Mouse (Mus musculus) right cerebral cortex, adult 2 months (tissue): Measurements from ENCODE around the gene Washc3.
A peak's percentile ranks its signal among the peaks of the same experiment; 100 is the strongest.

Experiments used
- DNase-seq, 2 experiments: peaks; one replicate each; pipeline ENCODE4 v3.0.0; 2021 to 2022; ENCODE audit warnings: low spot score in 2 of 2

Gene Washc3

DNA sequence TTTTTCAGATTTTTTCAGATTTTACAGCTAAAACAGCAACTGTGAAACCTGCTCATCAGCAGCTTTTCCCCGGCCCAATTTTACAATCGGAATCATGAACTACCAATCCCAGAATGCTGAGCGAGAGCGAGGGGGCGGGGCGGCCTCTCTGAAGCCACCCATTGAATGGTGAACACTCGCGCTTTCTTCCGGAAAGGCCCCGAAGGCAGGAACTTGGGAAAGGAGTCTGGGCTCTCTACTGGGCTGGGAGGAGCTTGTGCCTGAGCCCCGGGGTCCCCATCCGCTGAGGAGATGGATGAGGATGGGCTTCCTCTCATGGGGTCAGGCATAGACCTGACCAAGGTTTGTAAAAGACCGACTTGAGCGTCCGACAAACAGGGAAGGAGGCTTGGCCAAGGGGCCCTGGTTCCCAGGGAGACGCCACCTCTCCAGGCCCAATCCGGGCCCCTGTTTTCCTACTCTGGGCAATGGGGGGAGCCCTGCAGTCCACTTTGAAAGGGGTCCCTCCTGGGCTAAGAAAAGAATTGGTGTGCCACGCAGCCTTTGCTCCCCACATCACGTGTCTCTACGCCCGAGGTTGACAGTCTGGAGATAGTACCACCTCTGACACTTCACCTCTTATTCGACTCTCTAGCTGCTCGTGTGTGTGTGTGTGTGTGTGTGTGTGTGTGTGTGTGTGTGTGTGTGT, at the start of gene Washc3:
TSS of gene Washc3 (plus strand) at position 143 of the 688 bp plus-strand sequence.
- peak; percentile 95 to 96 for DNase-seq

DNA sequence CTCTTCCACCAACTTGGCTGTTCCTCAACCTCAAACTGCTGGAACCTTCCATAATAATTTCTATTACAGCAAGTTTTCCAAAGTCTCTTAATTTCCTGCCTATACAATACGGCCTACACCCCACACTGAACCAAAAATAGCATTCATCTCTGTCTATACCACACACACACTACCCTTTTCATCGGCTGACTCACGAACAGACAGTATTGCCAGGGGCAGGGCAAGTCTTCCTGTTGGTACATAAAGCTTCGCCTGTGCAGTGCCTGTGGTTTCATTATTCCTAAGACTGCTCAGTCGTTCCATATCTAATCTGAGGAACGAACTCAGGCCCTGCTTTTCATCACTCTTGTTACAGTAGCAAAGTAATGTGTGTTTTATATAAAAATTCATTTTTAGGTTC, 49.2 kb upstream of the Washc3 start:
- peak; percentile 14 to 24 for DNase-seq

DNA sequence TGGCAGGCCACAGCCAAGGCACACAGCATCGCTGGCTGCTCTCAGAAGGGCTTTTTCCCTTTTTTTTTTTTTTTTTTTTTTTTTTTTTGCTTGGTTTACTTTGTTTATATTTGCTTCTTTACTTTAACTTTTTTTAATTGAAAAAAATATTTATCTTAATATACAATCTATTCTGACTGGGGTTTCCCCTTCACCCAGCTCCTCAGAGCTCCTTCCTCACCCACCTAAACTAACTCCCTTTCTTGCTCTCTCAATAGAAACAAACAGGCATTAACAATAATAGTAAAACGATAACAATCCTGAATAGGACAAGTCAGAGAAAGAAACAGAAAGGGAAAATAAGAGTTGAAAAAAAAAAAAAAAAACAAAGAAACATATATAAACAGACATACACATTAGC, 38.8 kb upstream of the Washc3 start:
- DNase-seq = no peak

DNA sequence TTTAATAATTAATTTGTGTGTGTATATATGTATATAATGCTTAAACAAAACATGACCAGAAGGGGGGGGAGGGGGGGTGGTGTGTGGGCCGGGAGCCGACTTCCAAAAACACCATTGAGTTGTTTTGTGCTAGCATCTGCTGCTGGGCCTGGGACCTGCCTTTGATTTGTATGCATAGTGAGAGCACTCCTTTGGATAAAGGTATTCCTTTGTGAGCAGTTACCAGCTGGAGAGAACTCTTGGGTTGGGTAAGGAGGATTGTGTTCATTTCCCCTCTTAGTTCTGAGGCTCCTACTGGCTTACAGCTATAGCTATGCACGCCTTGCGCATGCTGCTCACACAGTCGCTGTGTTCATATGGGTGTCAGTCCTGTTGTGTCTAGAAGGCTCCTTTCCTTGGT, 38.2 kb upstream of the Washc3 start:
- no peak for DNase-seq

DNA sequence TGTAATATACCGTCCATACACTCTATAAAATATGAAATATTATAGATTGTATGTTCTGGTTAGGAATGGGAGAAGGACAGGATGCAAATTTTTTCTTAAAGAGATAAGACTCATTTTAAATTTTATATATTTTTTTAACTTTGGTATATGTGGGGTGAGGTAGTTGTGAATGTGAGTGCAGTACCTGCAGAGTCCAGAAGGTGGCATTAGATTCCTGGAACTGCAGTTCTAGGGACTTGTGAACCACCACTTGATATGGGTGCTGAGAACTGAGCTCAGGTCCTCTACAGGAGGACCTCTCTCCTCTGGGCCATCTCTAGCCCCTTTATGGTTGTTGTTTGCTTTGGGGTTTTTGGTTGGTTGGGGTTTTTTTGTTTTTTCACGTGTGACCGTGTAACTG, 34.7 kb upstream of the Washc3 start:
- no peak for DNase-seq

DNA sequence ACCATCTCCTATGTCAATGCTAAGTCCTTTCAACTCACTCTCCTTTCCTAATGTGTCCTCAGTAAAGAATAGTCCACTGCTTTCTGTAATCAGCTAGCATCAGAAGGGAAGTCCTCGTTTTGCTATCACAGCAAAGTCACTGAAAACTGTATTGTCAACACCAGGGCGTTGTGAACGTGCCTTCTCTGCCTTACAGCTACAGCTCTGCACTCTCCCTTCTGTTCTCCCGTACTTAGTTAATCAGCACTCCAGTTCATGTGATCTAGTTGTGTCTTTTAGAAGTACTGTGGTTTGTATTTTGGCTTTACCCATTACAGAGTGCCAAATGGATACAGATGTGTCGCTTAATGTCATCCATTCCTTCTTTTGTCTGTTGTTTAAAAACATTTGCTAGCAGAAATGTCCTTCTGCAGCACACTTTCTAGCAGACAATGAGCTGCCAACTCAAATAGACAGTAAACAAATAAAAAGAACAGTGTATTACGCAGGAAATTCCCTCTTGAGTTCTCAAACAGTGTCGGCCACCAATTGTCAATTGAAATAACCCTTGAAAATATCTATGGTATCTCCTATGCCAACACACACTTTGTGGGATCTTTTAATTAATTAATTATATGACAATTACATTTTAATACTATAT, 33.3 kb upstream of the Washc3 start:
- no peak for DNase-seq

DNA sequence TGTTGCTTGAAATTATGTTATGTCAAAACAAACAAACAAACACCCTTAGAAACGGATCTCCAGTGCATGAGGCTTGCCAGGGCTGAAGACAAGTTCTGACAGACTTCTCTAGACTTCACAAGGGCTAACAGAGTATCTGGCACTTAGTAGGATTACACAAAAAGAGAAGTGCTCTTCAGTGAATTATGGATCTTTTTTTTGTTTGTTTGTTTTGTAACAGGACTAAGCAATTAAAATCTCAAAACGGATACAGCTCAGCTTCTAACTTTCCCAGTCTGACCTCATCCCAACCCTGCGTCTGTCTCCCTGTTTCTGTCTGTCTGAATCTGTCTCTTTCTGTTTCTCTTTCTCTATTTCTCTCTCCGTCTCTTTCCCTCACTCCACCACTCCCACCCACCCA, 352 bp upstream of the Washc3 start:
- DNase-seq = no peak

DNA sequence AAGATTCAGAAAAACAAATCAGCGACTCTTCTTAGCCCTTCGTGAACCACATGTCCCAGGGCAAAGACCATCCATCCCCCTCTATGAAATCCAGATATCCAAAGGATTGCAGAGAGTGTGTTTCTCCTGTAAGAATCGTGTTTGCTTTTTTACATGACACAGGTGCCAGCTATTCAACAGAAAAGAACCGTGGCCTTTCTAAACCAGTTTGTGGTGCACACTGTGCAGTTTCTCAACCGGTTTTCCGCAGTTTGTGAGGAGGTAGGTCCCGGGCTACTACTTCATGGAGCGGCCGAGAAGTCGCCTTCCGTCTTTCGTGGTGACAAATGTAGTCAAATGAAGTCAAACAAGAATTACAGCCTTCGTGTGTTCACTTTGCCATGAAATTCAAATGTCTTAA, 757 bp downstream of the Washc3 start:
- no peak for DNase-seq

DNA sequence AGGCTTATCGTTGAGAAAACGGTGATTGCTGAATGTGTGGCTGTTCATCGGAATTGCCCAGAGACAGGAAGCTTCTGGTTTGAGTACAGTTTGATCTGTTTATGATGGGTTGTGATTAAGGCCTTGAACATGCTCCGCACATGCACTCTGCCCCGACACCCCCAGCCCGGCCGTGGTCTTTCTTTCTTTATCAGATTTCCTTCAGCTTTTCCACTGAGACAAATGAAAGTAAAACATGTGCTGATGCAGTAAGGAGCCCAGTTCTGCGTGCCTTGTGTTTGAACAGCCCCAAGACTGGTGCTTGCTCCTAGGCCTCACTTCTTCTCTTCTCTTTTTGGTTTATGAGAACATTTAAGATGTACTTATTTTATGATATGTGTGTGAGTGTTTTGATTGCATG, 1.7 kb downstream of the Washc3 start:
- no peak for DNase-seq

DNA sequence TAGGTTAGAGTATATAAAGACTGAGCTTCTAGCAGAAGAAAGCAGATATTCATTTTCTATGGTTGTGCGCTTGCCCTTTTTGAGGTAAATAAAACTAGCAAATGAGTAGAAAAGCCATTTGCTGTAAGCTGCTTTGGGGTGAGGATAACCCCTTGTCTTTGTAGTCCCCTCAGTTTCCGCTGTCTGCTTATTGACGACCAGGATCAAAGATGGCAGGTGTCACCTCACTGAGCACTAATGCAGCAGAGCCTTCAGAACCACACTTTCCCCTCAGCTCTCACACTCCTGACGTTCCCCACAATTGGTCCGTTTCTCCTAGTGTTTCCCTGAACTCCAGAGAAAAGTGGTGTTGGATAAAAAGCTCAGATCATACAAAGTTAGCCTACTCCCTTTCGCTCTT, 2.3 kb downstream of the Washc3 start:
- DNase-seq = no peak

DNA sequence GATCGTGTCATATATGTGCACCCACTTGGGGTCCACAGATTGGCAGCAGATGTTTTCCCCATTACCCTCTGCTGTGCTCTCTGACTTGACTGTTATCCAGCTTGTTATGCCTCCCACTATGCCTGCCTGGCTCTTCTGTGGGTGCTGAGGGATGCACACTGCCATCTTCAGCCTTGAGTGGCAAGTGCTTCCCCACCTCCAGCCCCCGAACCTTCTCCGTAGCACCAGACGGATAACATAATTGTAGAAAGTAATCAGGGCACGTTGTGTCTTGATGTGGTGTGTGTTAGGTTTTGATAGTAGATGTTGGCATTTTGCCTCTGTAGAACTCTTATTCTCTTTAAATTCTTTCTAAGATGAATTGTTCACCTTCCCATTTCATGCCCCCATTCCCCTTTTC, 11.8 kb downstream of the Washc3 start:
- no peak for DNase-seq

DNA sequence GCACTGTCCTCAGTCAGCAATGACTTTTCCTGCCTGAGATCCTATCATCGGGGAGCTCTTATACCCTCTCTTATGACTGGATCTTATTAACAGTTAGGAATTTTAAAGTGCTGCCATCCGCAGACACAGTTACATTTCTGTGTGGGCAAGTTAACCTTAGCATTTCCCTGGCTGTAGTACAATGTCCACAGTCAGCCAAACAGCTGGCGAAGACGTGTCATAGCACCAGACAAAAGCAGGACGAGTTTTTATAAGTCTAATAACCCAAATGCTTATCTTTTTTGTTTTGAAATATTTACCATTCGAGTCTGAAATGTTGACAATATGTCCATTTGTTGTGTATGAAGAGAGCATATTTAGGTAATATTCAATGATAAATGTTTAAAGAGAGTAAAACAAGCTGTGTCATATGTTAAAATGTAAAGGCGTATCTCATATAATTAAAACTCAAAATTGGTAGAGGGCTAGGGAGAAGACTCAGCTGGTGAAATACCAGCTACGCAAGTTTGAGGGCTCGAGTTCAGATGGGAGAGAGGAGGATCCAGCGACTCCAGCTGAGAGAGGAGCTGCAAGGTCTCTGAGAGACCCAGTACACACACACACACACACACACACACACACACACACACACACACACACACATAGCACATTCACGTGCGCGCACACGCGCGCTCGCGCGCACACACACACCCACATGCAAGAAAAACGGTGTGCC, 14.1 kb downstream of the Washc3 start:
- DNase-seq = no peak

DNA sequence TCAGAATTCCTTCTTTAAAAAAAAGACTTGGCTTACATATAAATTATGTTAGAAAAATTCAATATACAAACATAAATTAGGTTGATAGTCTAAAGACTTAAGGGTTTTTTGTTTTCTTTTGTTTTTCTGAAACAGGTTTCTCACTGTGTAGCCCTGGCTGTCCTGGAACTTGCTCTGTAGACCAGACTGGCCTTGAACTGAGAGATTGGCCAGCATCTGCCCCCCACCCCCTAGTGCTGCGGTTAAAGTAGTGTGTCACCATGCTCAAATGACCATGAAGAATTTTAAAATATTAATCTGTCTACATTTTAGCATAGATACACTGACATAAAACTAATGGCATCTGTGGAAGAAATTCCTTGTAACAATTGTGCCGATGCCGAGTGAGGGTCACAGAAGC, 17.3 kb downstream of the Washc3 start:
- no peak for DNase-seq

DNA sequence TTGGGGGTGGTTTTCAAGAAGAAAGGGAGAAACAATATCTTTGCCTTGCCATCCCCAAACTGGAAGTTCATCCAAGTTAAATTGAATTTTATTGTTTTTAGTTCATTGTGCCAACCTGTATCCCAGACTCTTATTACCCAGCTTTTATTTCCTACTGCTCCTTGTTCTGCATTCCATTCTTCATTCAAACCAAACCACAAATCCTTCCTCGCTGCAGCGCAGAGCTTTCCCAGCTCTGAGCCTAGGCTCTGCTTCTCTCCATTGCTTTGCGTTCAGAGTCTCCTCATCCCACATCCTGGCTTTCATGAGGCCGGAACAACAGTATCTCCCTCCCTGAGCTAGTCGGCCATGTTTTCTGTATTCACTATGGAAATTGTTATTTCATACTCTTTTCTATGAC, 20.8 kb downstream of the Washc3 start:
- no peak for DNase-seq

DNA sequence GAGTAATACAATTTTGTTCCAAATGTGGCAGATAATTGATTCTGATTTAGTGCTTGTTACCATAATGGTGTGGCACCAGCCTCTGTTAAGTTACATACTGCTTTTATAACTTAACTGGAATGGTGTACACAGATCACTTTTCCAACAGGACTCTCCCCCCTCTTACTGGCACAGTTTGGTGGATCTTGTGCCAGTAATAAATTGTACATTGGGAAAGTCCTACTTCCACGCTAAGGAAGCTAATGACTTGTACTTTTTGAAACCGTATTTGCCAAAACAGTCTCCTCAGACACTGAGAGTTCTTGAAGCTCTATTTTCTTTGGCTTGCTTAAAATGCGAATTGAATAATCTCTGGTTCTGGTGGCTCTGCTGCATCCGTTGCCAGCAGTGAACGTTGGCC, 24.5 kb downstream of the Washc3 start:
- DNase-seq = no peak

DNA sequence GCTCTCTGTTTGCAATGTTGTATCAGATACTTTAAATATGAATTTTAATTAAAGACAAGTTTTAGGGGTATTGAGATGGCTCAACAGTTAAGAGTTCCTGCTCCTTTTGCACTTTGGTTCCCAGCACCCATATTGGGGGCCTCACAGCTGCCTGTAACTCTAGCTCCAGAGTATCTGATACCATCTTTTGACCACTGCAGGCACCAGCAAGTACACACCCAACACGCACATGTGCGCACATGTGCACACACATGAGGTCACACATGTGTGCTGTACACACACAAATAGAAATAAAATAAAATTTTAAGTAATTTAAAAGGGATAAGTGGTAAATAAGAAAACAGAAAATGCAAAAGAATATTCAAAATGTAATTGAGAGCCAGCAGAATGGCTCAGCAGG, 27.1 kb downstream of the Washc3 start:
- DNase-seq = no peak

DNA sequence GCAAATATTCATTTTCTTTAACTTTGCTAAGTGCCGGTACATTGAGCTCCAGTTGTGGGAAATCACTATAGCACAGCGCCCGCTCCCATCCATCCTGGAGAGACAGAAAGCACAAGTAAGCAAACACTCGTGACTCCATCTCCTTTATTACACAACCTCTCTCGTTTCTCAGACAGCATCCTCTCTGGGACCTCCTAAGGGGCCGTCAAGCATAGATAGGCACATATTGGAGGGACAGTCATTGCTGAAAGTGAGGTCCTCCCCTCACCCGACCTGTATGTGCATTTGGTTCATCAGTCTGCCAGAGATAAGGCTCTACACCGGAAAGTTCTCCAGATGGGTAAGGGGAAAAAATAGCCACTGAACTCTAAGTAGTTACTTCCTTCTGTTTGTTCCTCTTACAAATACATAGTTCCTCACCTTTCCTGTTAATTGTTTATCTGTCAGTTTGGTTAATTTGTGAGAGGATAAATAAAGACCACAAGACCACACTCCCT, 27.7 kb downstream of the Washc3 start:
- DNase-seq = no peak

DNA sequence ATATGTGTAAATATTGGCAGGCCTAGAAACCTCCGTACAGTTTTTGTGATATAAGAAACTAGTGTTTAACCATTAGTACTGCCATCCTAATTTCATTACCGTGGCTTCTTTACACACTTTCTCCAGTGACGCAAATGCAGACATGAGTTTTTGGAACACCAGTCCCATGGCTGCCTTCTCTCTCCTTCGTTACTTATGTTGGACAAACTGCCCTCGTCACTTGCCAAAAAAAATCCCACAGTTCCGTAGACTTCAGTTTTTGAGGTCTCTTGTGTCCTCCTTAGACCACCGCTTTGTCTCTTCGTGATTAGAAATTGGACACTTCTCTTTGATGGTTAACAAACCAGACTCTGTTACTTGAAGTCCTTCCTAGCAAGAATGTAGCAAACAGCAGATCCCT, 30.8 kb downstream of the Washc3 start:
- no peak for DNase-seq

DNA sequence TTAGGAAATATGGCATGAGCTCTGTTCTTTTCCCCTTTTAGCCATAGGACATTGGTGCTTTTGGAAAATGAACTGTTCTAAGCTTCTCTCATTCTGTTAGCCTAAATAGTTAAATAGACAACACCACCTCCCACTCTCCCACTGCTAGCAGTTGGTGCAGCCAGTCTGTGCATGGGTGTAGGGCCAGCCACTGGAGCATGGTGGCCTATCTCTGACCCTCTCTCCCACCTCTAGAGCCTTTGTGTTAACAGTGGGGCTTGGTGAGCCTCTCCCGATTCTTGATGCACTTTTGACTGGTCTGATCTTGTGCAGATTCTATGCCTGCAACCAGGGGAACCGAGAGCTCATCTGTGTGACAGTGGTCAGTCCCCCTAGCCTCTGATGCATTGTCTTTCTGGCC, 31.9 kb downstream of the Washc3 start:
- DNase-seq = no peak

DNA sequence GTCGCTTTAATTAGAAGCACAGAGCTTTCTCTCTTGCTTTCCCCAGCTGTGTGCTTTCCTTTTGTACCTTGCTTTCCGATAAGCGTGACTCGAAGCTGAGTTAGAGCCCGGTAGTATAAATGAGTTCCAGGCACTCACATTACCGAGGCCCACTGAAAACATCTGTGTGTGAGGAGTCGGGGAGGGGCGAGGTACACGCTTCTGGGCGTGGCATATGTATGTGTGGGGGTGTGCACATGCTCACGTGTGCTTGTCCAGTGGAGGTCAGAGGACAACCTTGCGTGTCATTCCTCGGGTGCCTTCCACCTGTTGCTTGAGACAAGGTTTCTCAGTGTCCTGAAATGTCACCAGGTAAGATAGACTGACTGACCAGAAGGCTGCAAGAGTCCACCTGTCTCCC, 43.8 kb downstream of the Washc3 start:
- DNase-seq = no peak

DNA sequence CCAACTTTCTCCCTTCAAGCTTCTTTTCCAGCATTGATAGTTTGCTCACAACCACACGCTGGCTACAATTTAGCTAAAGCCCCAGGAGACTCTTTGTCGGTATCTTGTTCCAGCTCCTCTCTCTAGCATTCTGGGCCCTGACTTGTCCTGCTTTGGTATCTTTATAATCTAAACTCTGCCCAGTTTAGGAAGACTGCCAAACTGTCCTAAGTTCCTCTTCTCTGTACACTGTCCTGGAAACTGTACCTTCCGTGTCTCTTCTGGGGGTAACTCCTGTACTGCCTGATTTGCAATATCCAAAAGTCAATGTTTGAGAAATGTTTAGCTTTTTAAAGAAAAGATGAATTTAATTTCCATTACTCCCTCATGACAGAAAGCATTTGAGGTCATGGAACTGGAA, 49.4 kb downstream of the Washc3 start:
- DNase-seq = no peak

DNA sequence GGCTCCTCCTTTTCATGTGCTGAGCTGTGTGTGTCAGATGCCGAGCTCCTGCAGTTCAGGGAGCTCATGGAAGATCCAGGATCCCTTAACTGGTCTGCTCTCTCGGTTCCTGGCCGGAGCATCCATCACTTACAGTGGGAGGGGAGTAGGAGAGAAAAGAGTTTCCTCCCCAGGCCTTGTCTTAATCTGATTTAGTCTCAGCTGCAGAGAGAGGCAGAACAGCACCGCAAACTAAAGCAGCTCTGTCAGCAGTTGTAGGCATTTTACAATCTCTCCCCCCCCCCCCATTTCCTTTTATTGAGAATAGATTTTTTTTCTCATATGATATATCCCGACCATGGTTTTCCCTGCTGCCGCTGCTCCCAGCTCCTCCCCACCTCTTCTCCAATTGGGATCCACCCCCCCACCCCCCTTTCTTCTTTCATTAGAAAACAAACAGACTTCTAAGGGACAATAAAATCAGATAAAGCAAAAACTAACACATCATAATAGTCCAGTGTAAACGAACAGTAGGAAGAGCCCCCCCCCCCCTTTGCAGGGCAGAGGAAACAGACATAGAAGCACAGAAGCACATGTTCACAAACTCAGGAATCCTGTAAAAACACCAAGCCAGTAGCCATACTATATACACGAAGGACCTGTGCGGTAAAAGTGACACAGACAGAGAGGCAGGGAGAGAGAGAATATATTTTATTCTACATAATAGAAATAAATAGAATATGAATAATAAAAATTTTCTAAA, 51.4 kb downstream of the Washc3 start:
- DNase-seq = no peak
